Mouse (Mus musculus) G1E (cell line): ENCODE results near the gene Cdkn1b.

Experiments used
- CTCF ChIP-seq: IDR thresholded peaks from 2 replicates; pipeline ENCODE4 v1.5.1; 2012; ENCODE audit warnings: low read depth, low read length, inconsistent platforms, mixed read lengths
- GATA1 ChIP-seq: IDR thresholded peaks from 2 replicates; pipeline ENCODE4 v1.6.1; 2012; ENCODE audit warnings: borderline replicate concordance, low read length, inconsistent platforms, mixed read lengths
- GATA2 ChIP-seq: IDR thresholded peaks from 2 replicates; pipeline ENCODE4 v1.6.1; 2012; ENCODE audit warnings: low read depth, low read length, inconsistent platforms, borderline replicate concordance
- POLR2AphosphoS5 ChIP-seq: IDR thresholded peaks from 2 replicates; pipeline ENCODE4 v1.6.1; 2012; ENCODE audit warnings: low read depth, low read length, inconsistent platforms; ENCODE audit not compliant: insufficient replicate concordance
- TAL1 ChIP-seq: conservative IDR thresholded peaks from 2 replicates; pipeline ENCODE4 v1.6.1; 2012; ENCODE audit warnings: low read depth, low read length, inconsistent platforms, mixed read lengths

DNA sequence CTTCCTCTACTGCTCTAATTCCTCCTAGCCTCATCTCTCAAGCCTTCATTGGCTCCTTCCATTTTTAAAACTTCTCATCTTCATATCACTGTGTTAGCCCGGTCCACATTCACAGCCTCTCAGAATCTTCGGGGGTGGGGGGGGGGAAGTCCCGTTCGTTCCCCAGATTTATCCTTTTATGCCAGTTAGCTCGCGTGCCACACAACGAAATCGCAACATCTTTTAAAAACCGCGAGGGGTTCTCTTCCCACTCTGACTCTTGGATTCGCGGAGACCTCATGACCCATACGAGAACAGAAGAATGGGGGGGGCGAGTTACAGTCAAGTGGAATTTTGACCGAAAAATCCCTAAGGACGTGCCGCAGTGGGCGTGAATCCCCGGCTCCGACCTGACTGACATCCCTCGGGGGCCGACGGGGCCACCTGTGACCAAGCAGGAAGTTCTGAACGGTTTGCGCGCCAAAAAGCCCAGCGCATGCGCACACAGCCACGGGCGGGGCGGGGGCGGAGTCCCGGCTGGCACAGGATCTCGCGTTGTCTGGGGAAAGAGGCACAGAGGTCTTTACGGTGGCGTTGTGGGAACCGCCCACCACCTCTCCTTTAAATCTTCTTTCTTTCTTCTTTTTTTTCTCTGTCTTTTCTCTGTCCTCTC is 22.6 kb upstream of the Cdkn1b start:
- no peak for TF ChIP-seq CTCF
- TF ChIP-seq POLR2AphosphoS5 = no peak
- no peak for TF ChIP-seq GATA1
- no peak for TF ChIP-seq TAL1
- TF ChIP-seq GATA2 = no peak
